Mouse (Mus musculus): ENCODE data around the gene Cacna2d2. TPM values are rescaled to one million over a fixed set of nuclear protein-coding genes. Genes with fewer than 3 reads are reported as not detected.

Gene Cacna2d2
- total RNA-seq, 2 experiments from 2014 or later: 21.4 to 27.2 TPM

GRCm38 (mm10) chr9:107493511-107493910 lies 94.1 kb downstream of the Cacna2d2 start:
- DNase-seq (ENCODE audit: low spot score in 2 of 2): no peak

GRCm38 (mm10) chr9:107494238-107494637 lies 94.8 kb downstream of the Cacna2d2 start:
- DNase-seq (ENCODE audit: low spot score in 2 of 2): no peak

DNA sequence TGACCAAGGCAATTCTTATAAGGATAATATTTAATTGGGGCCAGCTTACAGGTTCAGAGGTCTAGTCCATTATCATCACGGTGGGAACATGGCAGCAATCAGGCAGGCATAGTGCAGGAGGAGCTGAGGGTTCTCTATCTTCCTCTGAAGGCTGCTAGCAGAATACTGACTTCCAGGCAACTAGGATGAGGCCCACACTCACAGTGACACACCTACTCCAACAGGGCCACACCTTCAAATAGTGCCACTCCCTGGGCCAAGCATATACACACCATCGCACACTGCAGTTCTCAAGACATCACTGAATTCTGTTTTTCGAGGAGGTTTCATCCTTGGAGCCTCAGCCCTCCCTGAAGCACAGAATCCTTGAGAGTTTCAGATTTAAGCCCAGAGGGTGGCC lies 96.9 kb downstream of the Cacna2d2 start:
- no peak for DNase-seq (ENCODE audit: low spot score in 2 of 2)

- no peak for DNase-seq (ENCODE audit: low spot score in 2 of 2)
These were observed 101.4 kb downstream of the Cacna2d2 start for GRCm38 (mm10) chr9:107500708-107501286.

- no peak for DNase-seq (ENCODE audit: low spot score in 2 of 2)
These were observed 102.9 kb downstream of the Cacna2d2 start for GRCm38 (mm10) chr9:107502131-107502846.

GRCm38 (mm10) chr9:107504662-107505537 lies 105.5 kb downstream of the Cacna2d2 start:
- peak; percentile 29 to 40 for DNase-seq (ENCODE audit: low spot score in 2 of 2)

DNA sequence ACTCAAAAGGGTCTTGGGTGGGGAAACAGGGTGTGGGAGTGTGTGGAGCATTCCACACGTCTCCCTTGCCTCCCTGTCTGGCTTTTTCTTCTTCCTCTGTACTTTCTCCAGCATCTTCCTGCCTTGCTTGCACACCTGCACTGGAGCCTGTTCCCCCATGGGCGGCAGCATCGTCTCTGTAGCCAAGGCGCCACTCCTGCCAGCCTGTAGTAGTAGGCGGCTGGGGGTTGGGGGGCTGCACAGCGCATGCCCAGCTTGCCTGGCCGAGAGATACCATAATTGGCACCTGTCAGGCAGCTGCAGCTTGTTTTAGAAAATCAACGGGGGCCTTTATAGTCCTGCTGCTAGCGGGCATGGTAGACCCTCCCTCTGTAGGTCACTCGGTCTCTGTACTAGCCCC lies 108.9 kb downstream of the Cacna2d2 start:
- DNase-seq (ENCODE audit: low spot score in 2 of 2): peak; percentile 51 to 69

- no peak for DNase-seq (ENCODE audit: low spot score in 2 of 2)
These were observed 111.1 kb downstream of the Cacna2d2 start for GRCm38 (mm10) chr9:107510384-107511100.

DNA sequence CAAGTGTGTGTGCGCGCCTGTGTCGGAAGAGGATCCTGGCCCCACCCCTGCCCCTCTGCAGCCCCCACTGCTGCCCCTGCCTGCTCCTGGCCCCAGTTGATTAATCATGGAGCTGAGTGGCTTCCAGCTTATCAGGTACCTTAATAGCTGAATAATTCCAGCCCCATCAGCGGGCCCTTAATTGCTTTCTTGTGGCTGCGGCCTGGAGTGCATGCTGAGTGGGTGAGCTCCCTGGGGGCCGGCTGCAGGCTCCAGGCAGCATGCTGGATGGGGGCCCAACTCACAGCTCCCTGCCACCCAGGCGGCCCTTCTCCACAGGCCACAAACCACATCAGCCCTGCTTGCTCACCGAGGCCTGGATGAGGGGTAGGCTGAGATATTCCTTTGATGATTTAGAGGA lies 112.0 kb downstream of the Cacna2d2 start:
- DNase-seq (ENCODE audit: low spot score in 2 of 2): no peak

GRCm38 (mm10) chr9:107512326-107512725 lies 112.9 kb downstream of the Cacna2d2 start:
- no peak for DNase-seq (ENCODE audit: low spot score in 2 of 2)

- peak; percentile 92 to 94 for DNase-seq (ENCODE audit: low spot score in 2 of 2)
These were observed 115.0 kb downstream of the Cacna2d2 start for GRCm38 (mm10) chr9:107514303-107514955.

GRCm38 (mm10) chr9:107520331-107520730 lies 120.9 kb downstream of the Cacna2d2 start:
- no peak for DNase-seq (ENCODE audit: low spot score in 2 of 2)

GRCm38 (mm10) chr9:107521190-107521589 lies 121.8 kb downstream of the Cacna2d2 start:
- DNase-seq (ENCODE audit: low spot score in 2 of 2): no peak

DNA sequence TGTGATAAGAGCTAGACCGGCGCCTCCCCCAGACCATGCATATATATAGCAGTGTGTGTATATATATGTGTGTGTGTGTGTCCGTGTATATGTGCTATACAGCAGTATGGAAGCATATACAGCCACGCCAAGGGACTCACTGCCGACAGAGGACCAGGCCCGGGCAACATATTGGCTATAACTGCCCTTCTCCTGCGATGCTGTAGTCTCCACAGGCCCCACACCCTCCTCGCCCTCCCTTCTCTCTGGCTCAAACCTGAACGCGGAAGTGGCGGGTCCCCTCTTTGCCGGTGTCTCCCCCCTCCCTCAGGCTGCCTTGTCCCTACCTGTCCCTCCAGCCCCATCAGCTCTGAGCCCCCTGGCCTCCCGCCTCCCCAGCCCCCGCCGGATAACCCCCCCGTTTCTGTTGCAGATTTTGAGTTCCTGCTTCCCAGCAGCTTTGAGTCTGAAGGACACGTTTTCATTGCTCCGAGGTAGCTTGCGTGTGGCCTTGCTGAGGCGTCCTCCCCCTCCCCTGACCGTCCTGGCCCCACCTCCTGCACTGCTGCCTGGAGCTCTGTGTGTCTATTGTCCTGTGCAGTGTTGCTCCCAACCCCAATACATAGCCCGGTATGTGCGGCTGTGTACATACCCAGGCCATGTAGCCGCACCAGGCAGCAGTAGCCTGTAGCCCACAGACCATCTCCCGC lies 122.4 kb downstream of the Cacna2d2 start:
- no peak for DNase-seq (ENCODE audit: low spot score in 2 of 2)

- no peak for DNase-seq (ENCODE audit: low spot score in 2 of 2)
These were observed 122.9 kb downstream of the Cacna2d2 start for GRCm38 (mm10) chr9:107522400-107522711.

DNA sequence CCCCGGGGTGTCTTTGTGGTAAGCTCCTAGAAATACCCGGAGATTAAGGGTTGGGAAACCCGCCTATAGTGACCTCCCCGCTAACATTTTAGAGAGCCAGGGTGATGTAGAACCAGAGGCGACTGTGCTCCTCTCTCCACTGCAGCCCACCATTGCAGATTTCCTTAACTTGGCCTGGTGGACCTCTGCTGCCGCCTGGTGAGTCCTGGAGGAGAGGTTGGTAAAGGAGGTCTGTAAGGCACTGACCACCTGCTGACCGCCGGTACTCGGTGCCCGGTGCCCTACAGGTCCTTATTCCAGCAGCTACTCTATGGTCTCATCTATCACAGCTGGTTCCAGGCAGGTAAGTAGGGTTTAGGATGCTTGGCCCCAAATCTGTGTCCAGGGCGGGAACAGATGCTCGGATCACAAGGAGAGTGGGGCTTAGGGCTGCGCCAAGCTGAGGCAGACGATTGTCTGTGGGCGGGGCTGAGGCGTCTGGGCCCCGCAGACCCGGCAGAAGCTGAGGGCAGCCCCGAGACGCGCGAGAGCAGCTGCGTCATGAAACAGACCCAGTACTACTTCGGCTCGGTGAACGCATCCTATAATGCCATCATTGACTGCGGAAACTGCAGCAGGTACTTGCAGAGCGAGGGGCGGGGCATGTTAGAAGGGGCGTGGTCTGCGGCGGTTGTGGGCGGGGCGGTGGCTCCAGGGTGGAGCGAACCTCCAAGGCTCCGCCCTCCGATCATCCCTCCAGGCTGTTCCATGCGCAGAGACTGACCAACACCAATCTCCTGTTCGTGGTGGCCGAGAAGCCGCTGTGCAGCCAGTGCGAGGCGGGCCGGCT lies 127.0 kb downstream of the Cacna2d2 start:
- DNase-seq (ENCODE audit: low spot score in 2 of 2): peak; percentile 77 to 80

- DNase-seq (ENCODE audit: low spot score in 2 of 2): peak; percentile 87 to 92
These were observed 134.5 kb downstream of the Cacna2d2 start, which contains the start of gene Tmem115 for GRCm38 (mm10) chr9:107533791-107534407. Gene Tmem115 (plus strand): TSS chr9:107533945.

GRCm38 (mm10) chr9:107534408-107535202 lies 135.2 kb downstream of the Cacna2d2 start:
- peak; percentile 32 to 49 for DNase-seq (ENCODE audit: low spot score in 2 of 2)

Data from layer of hippocampus, postnatal 10 days (tissue).